Comparison of ENCODE assay signal across 26 mouse cellular contexts in genomic region chr8:34736214-34736613, GRCm38 (mm10).
"Had no signal": no experiment of that assay in that cellular context is flagged by ENCODE, and none has a peak within 500 bp of the region (broad histone marks: within the 10 kb centered on the region; RNA-seq: fewer than 3 reads in every experiment).

No protein-coding gene starts in this region.

- H3K9ac ChIP-seq: heart, embryonic 13.5 days; heart, embryonic 15.5 days; hindbrain, embryonic 12.5 days; hindbrain, embryonic 14.5 days; kidney, embryonic 15.5 days; limb, embryonic 13.5 days; limb, embryonic 15.5 days; liver, embryonic 12.5 days; liver, embryonic 14.5 days had no signal

- H3K27ac ChIP-seq: gastrocnemius, adult 2 months; heart, embryonic 13.5 days; heart, embryonic 15.5 days; hindbrain, embryonic 10.5 days; hindbrain, embryonic 12.5 days; hindbrain, embryonic 14.5 days; kidney, embryonic 15.5 days; kidney, postnatal 0 days; limb, embryonic 13.5 days; limb, embryonic 15.5 days; liver, embryonic 12.5 days; liver, embryonic 14.5 days had no signal

- DNase-seq: gastrocnemius, adult 2 months; gastrocnemius, postnatal 10 days; gastrocnemius, postnatal 25 days; heart, postnatal 4 days; kidney, adult 11 months; kidney, adult 2 months; kidney, adult 9 months; kidney, postnatal 14 days; kidney, postnatal 36 days; layer of hippocampus, adult 9-11 months; layer of hippocampus, postnatal 36 days; left cerebral cortex, postnatal 4 days had no signal

- H3K9me3 ChIP-seq: heart, embryonic 15.5 days; hindbrain, embryonic 10.5 days; hindbrain, embryonic 12.5 days; kidney, embryonic 15.5 days; limb, embryonic 15.5 days; liver, embryonic 12.5 days had no signal

- H3K4me2 ChIP-seq: heart, embryonic 11.5 days; heart, embryonic 13.5 days; heart, embryonic 15.5 days; hindbrain, embryonic 12.5 days; hindbrain, embryonic 14.5 days; kidney, embryonic 15.5 days; limb, embryonic 13.5 days; limb, embryonic 15.5 days; liver, embryonic 12.5 days had no signal

- H3K4me3 ChIP-seq: gastrocnemius, adult 2 months; heart, embryonic 13.5 days; heart, embryonic 15.5 days; hindbrain, embryonic 10.5 days; hindbrain, embryonic 12.5 days; kidney, embryonic 15.5 days; limb, embryonic 13.5 days; limb, embryonic 15.5 days; liver, embryonic 12.5 days had no signal

- H3K36me3 ChIP-seq: heart, embryonic 13.5 days; heart, embryonic 15.5 days; hindbrain, embryonic 10.5 days; hindbrain, embryonic 12.5 days; kidney, embryonic 15.5 days; limb, embryonic 13.5 days; limb, embryonic 15.5 days; liver, embryonic 12.5 days had no signal

- ATAC-seq: hindbrain, embryonic 16.5 days; intestine, embryonic 16.5 days; liver, embryonic 12.5 days had no signal

- H3K4me1 ChIP-seq: heart, embryonic 15.5 days; limb, embryonic 13.5 days; limb, embryonic 15.5 days; liver, embryonic 12.5 days had no signal

- H3K27me3 ChIP-seq: hindbrain, embryonic 12.5 days; kidney, embryonic 15.5 days; limb, embryonic 13.5 days; limb, embryonic 15.5 days had no signal
